Mouse (Mus musculus) spleen, adult 18-20 months (tissue): ENCODE measurements at regions not wholly inside any gene's neighbourhood (a gene's known extent, or its start where the extent isn't known, plus 50 kb on each side); places are given as distances from the start of the nearest gene placed in this dataset.

ENCODE experiments used
- DNase-seq, 2 experiments: peaks; one replicate each; pipeline ENCODE4 v3.0.0; 2022; ENCODE audit warnings: mixed read lengths in 2 of 2

- DNase-seq, result no peak
These were observed 90.6 kb upstream of the C1qtnf7 start for GRCm38 (mm10) chr5:43424551-43425257.

- no peak for DNase-seq
These were observed 82.0 kb upstream of the C1qtnf7 start for GRCm38 (mm10) chr5:43433337-43433736.

GRCm38 (mm10) chr5:43439191-43439590 lies 76.1 kb upstream of the C1qtnf7 start:
- no peak for DNase-seq

GRCm38 (mm10) chr5:43441306-43441705 lies 74.0 kb upstream of the C1qtnf7 start:
- no peak for DNase-seq

- DNase-seq, result no peak
These were observed 70.6 kb upstream of the C1qtnf7 start for GRCm38 (mm10) chr5:43444582-43445214.

GRCm38 (mm10) chr5:43445620-43446019 lies 69.7 kb upstream of the C1qtnf7 start:
- DNase-seq, result no peak

- DNase-seq, result no peak
These were observed 69.0 kb upstream of the C1qtnf7 start for GRCm38 (mm10) chr5:43446295-43446694.

- no peak for DNase-seq
These were observed 59.3 kb upstream of the C1qtnf7 start for GRCm38 (mm10) chr5:43456018-43456417.

- DNase-seq, result no peak
These were observed 57.6 kb upstream of the C1qtnf7 start for GRCm38 (mm10) chr5:43457725-43458124.

GRCm38 (mm10) chr5:43461987-43462715 lies 53.2 kb upstream of the C1qtnf7 start:
- no peak for DNase-seq
